Mouse (Mus musculus) bone marrow macrophage, adult 2 months (primary cell): ENCODE measurements around the gene Syt7. TPM values are rescaled to one million over a fixed set of nuclear protein-coding genes. Genes with fewer than 3 reads are reported as not detected.

Experiments
- H3K27ac ChIP-seq: 2 replicates; pipeline ENCODE4 v1.5.1; 2012; ENCODE audit warnings: low read depth, low read length; ENCODE audit not compliant: insufficient read depth
- H3K4me1 ChIP-seq: 2 replicates; pipeline ENCODE4 v1.6.1; 2012; ENCODE audit warnings: low read length; ENCODE audit not compliant: control insufficient read depth, insufficient read depth
- H3K4me3 ChIP-seq: 2 replicates; pipeline ENCODE4 v1.5.1; 2012; ENCODE audit warnings: mild to moderate bottlenecking, low read length, moderate library complexity; ENCODE audit not compliant: insufficient read depth
- CTCF ChIP-seq: IDR thresholded peaks from 2 replicates; pipeline ENCODE4 v1.5.1; 2012; ENCODE audit warnings: low read depth, mild to moderate bottlenecking, low read length, moderate library complexity
- POLR2A ChIP-seq: IDR thresholded peaks from 2 replicates; pipeline ENCODE4 v1.6.1; 2012; ENCODE audit warnings: mild to moderate bottlenecking, low read depth, low read length, borderline replicate concordance
- polyA plus RNA-seq: library from polyadenylated mRNA; stranded (reverse); fragments of >200 nt; gene quantifications from 2 replicates; pipeline ENCODE4 v1.2.4, GENCODE M21; 2012; ENCODE audit not compliant: missing spikeins, insufficient read depth, insufficient read length

The Syt7 gene
- polyA plus RNA-seq, 1 experiment, result not detected

DNA sequence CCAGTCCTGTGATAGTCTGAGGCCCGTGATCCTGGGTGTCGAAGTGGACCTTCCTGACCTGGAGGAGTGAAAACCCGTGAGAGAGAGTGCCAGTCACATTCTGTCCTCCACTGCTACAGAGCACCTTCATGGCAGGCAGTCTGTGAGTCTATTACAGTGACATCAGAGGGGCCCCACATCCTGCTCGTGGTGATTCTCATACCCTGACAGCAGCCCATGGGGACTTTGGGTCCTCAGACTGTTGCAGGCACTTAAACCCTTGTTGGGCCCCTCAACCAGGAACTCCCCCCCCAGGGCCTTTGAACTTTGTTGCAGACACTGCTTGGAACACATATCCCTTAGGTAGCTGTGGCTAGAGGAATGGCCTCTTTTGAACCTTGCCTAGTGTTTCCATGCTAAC, 90.7 kb downstream of the Syt7 start:
- TF ChIP-seq POLR2A (no peak), CTCF (no peak)
- no peak overlapping the region for H3K4me3 ChIP-seq
- H3K4me1 ChIP-seq, result no peaks in the 10 kb centered on the region
- H3K27ac ChIP-seq, result no peak overlapping the region

DNA sequence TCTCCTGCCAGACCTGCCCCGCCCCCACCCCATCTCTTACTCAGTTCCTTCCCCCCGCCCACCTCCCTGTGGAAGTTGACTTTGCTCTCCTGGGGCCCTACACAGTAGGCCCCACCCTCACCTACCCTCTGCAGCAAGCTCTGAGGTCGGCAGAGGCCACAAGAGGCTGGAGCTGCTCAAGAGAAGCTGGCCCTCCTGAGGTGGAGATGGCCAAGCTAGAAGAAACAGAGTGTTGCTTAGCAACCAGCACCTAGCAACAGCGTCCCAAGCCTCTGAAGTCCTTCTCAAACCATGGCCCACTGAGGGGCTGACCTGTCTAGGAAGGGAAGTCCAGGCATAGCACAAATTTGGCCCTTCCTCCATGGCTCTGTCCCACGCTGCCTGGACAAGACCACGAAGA, 93.8 kb downstream of the Syt7 start, which contains the start of gene Ppp1r32:
Gene Ppp1r32 (minus strand): TSS at position 226 of the 400 bp plus-strand sequence.
- no peak within 1 kb of the TSS for H3K27ac ChIP-seq
- TF ChIP-seq CTCF (no peak), POLR2A (no peak)
- H3K4me3 ChIP-seq, result no peak within 1 kb of the TSS
- H3K4me1 ChIP-seq, result no peaks in the 10 kb centered on the region

DNA sequence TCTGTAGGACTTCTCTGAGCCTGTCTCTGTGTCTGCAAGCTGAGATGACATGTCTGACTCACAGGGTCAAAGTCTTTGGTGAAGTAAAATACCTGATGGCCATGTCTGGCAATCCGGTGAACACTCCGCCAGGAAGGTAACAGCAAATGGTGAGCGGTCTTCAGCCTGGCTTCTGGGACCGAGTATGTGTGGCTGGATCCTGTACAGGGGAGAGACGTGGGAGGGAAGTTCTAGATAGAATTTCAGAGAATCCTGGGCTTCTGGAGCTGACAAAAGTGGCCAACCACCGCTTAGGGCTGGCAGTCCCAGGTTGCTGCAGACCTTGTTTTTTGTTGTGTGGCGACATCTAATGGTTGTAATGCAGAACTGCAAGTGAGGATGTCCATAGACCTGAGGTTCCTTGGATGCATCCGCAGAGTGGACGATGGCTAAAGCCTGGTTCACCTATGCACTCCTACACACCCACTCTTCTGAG, 97.4 kb downstream of the Syt7 start:
- no peaks in the 10 kb centered on the region for H3K4me1 ChIP-seq
- H3K27ac ChIP-seq, result no peak overlapping the region
- TF ChIP-seq POLR2A (no peak), CTCF (peak; percentile 88)
- no peak overlapping the region for H3K4me3 ChIP-seq

DNA sequence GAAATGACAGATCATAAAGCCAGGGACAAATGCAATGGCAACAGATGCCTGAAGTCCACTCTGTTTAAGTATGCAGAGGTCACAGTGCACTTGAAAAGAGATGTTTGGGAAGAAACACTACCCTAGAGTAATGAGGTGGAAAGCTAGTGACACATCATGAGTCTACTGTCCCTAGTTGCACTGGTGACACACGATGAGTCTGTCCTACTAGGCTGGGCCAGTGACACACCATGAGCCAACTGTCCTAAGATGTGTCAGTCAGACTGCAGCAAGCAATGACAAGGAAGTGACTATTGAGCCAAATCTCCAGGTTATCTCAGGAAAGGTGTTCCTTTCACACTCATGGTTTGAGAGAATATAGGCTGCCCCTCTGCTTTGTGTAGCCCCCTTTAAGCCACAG, 106.8 kb downstream of the Syt7 start:
- Histone ChIP-seq H3K4me1 (peaks cover 33% of the 10 kb centered on the region), H3K4me3 (no peak overlapping the region)
- TF ChIP-seq CTCF, result no peak
- TF ChIP-seq POLR2A, result no peak

DNA sequence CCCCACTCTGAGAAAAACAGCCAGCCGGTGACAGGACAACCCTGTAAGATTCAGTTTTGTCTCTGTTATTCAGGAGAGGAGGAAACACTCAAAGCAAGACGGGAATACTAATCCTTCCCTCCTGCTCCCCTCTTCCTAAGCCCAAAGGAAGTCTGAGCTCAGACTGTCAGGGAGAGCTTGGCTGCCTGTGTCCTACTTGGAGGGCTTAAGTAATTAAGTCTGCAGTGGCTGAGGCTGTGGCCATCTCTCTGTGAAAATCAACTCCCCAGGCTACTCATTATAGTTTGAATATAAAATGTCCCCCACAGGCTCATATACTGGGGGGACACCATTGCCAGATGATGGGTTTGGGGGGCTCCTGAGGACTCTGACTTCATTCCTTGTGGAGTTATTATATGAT, 108.1 kb downstream of the Syt7 start:
- no peak overlapping the region for H3K4me3 ChIP-seq
- TF ChIP-seq CTCF (no peak), POLR2A (no peak)
- peak overlapping the region; percentile 15; the same call in 1 of the 2 replicates for H3K27ac ChIP-seq
- peaks cover 33% of the 10 kb centered on the region for H3K4me1 ChIP-seq

More for the DNA sequence above, 106.8 kb downstream of the Syt7 start:
- H3K27ac ChIP-seq, result no peak overlapping the region

DNA sequence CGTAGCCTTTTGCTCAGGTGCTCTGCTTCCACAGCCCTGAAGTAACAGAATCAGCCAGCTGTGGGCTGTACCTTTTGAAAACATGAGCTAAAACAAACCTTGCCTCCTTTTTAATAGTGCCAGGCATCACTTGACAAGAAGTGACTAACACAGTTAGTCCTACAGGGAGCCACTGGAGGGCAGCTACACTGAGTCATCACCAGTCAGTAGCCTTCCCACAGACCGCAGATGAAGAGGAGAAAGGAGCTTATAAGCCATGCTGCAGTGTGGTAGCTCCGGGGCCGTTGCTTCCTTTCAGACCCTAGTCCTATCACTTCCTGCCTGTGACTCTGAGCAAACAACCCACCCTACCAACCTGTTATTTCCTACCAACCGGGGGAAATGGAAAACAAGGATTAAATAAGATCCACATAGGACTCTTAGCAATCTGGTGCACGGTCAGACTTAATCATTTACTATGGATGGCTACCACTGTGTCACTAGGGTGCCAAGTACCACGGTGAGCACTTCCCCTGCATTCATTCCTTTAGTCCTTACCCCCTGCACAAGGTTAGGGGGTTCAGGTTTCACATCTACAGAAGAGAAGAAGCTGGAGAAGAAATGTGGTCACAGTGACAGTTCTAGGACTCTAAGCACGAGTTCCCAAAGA, 108.7 kb downstream of the Syt7 start:
- TF ChIP-seq POLR2A (no peak), CTCF (no peak)
- peak overlapping the region; percentile 15 for H3K27ac ChIP-seq
- H3K4me3 ChIP-seq, result no peak overlapping the region
- H3K4me1 ChIP-seq, result peaks cover 34% of the 10 kb centered on the region

DNA sequence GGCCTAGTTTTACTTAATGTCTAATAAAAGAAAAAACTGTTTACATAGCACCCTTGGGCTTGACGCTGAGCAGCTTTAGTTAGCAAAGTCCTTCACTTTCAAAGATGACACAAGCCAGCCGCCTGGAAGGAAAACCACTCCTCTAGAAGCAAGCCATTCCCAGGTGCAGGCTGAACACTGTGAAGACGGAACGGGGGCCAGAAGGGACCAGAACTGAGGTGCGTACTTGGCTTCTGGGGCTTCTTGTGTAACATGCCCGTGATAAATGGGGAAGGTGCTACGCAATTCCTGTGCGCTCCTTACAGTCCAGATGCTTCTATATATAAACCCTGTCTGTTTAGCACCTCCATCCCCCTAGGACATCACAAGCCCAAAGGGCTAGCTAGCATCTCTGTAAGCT, 111.7 kb downstream of the Syt7 start:
- Histone ChIP-seq H3K4me3 (no peak overlapping the region), H3K27ac (no peak overlapping the region), H3K4me1 (peaks cover 41% of the 10 kb centered on the region)
- TF ChIP-seq POLR2A (no peak), CTCF (no peak)

DNA sequence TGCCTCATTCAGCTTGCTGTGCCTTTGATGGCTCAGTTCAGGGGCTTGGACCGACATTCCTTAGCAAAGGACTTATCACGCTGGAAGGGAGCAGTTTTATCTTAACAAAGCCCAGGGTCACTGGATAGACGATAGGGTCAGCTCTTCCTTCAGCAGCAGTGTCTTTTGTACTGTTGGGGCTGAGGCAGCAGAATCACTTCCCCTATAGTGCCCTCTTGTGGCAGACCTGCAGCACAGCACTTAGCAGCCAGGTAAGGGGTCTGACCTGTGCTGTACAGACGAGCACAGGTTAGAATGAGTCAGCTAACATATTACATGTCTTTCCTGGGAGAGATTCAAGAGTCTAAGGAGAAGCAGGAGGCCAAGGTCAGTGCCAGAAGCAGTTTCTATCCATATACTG, 113.7 kb downstream of the Syt7 start:
- no peak for TF ChIP-seq POLR2A
- peak; percentile 97 for TF ChIP-seq CTCF

More for the DNA sequence above, 113.7 kb downstream of the Syt7 start:
- Histone ChIP-seq H3K4me1 (peaks cover 22% of the 10 kb centered on the region), H3K27ac (no peak overlapping the region), H3K4me3 (no peak overlapping the region)

Other genes starting within 250 kb of the Syt7 start
- gene Fads1, start 206.2 kb upstream of the Syt7 start, polyA plus RNA-seq, result 99.3 and 119 TPM in 2 replicates
- gene Tmem258, start 185.1 kb upstream of the Syt7 start, polyA plus RNA-seq, result 146 and 159 TPM in 2 replicates
- 31.1 and 31.2 TPM in 2 replicates for gene Fen1, start 184.9 kb upstream of the Syt7 start, polyA plus RNA-seq
- gene Myrf, start 148.3 kb upstream of the Syt7 start, polyA plus RNA-seq, result 0.12 TPM in 1 of 2 replicates, not detected in the other
- 2.8 and 3.2 TPM in 2 replicates for gene Dagla, start 84.2 kb upstream of the Syt7 start, polyA plus RNA-seq
- not detected in 2 replicates for gene Lrrc10b, start 68.4 kb downstream of the Syt7 start, polyA plus RNA-seq
- gene Ppp1r32, start 93.8 kb downstream of the Syt7 start, polyA plus RNA-seq, result 0.54 TPM in 1 of 2 replicates, not detected in the other
- 62.0 and 62.8 TPM in 2 replicates for gene Cpsf7, start 136.2 kb downstream of the Syt7 start, polyA plus RNA-seq
- 47.0 and 51.9 TPM in 2 replicates for gene Sdhaf2, start 137.1 kb downstream of the Syt7 start, polyA plus RNA-seq
- 6.6 and 7.8 TPM in 2 replicates for gene Tmem216, start 167.1 kb downstream of the Syt7 start, polyA plus RNA-seq
- gene Cyb561a3, start 188.1 kb downstream of the Syt7 start, polyA plus RNA-seq, result 30.1 and 34.2 TPM in 2 replicates
- gene Tmem138, start 188.3 kb downstream of the Syt7 start, polyA plus RNA-seq, result 8.4 and 10.6 TPM in 2 replicates
- 85.9 and 103 TPM in 2 replicates for gene Ddb1, start 216.2 kb downstream of the Syt7 start, polyA plus RNA-seq
- 4.9 and 7.1 TPM in 2 replicates for gene Tkfc, start 216.6 kb downstream of the Syt7 start, polyA plus RNA-seq
- not detected in 2 replicates for gene Vwce, start 245.1 kb downstream of the Syt7 start, polyA plus RNA-seq